Mouse (Mus musculus) lung, embryonic 14.5 days (tissue): Measurements from ENCODE around the gene Bbs12. TPM values are rescaled to one million over a fixed set of nuclear protein-coding genes. Genes with fewer than 3 reads are reported as not detected.

Experiments
- ATAC-seq: fragments of 200-750 bp; cut with Nextera tagmentation; 2 replicates; pipeline ENCODE4 v1.8.0; 2017; ENCODE audit warnings: mild to moderate bottlenecking, moderate TSS enrichment, moderate library complexity; ENCODE audit not compliant: insufficient read depth
- DNase-seq: peaks from one replicate; pipeline ENCODE4 v3.0.0-alpha.2; 2015
- H3K27ac ChIP-seq: fragments of 300-500 bp; sonication (generic); 2 replicates; pipeline ENCODE4 v1.5.1; 2014; ENCODE audit warnings: low read depth, mild to moderate bottlenecking, moderate library complexity
- H3K27me3 ChIP-seq: fragments of 300-500 bp; sonication (generic); 2 replicates; pipeline ENCODE4 v1.6.1; 2014; ENCODE audit warnings: low read length, control low read depth; ENCODE audit not compliant: insufficient read depth
- H3K36me3 ChIP-seq: fragments of 300-500 bp; sonication (generic); 2 replicates; pipeline ENCODE4 v1.6.1; 2014; ENCODE audit warnings: control low read depth; ENCODE audit not compliant: insufficient read depth
- H3K4me1 ChIP-seq: fragments of 300-500 bp; sonication (generic); 2 replicates; pipeline ENCODE4 v1.6.1; 2014; ENCODE audit warnings: antibody characterized with exemption, control low read depth; ENCODE audit not compliant: insufficient read depth
- H3K4me2 ChIP-seq: fragments of 300-500 bp; sonication (generic); 2 replicates; pipeline ENCODE4 v1.6.1; 2014; ENCODE audit warnings: mild to moderate bottlenecking
- H3K4me3 ChIP-seq: fragments of 300-500 bp; sonication (generic); 2 replicates; pipeline ENCODE4 v1.5.1; 2014; ENCODE audit warnings: low read depth, low read length
- H3K9ac ChIP-seq: fragments of 300-500 bp; sonication (generic); 2 replicates; pipeline ENCODE4 v1.6.1; 2014
- H3K9me3 ChIP-seq: fragments of 300-500 bp; sonication (generic); 2 replicates; pipeline ENCODE4 v1.6.1; 2016; ENCODE audit warnings: low read depth, low read length, control low read depth
- CTCF ChIP-seq: IDR thresholded peaks from 2 replicates; pipeline ENCODE4 v1.5.1; 2016; ENCODE audit warnings: antibody characterized with exemption, low read depth
- WGBS: fragments of 180-500 bp; shearing (Covaris S2); extraction: QIAGEN DNeasy Blood & Tissue Kit; methylation state at CpG from one replicate; pipeline ENCODE4 v1.1.7; 2014; 5-methylcytosine and 5-hydroxymethylcytosine counted together
- polyA plus RNA-seq: library from polyadenylated mRNA; unstranded; fragments of >200 nt; fragmentation: Nextera tagmentation; extraction: Ambion mirVana; gene quantifications from 2 replicates; pipeline ENCODE4 v1.2.1, GENCODE M21; 2014

Bbs12 gene
- polyA plus RNA-seq, 1 experiment from 2014 or later = 8.6 TPM

- TF ChIP-seq CTCF = no peak
- Histone ChIP-seq H3K9ac (no peak overlapping the region), H3K9me3 (no peaks in the 10 kb centered on the region), H3K36me3 (no peaks in the 10 kb centered on the region), H3K27ac (no peak overlapping the region), H3K4me2 (no peak overlapping the region), H3K4me3 (no peak overlapping the region), H3K27me3 (no peaks in the 10 kb centered on the region), H3K4me1 (no peaks in the 10 kb centered on the region)
- no peak for DNase-seq
- WGBS = 51% methylated on average over 3 of the region's 3 CpGs
- no peak for ATAC-seq
Observed at GRCm38 (mm10) chr3:37299470-37299869, 12.9 kb upstream of the Bbs12 start.

GRCm38 (mm10) chr3:37302685-37303084 lies 9.7 kb upstream of the Bbs12 start:
- peak; percentile 81 for DNase-seq
- Histone ChIP-seq H3K4me2 (no peak overlapping the region), H3K4me1 (no peaks in the 10 kb centered on the region), H3K4me3 (no peak overlapping the region), H3K36me3 (no peaks in the 10 kb centered on the region), H3K27ac (no peak overlapping the region), H3K9ac (no peak overlapping the region), H3K27me3 (no peaks in the 10 kb centered on the region), H3K9me3 (no peaks in the 10 kb centered on the region)
- 38% methylated on average over 12 of the region's 12 CpGs for WGBS
- TF ChIP-seq CTCF = peak; percentile 73
- ATAC-seq = peak; percentile 56; the same call in 1 of the 2 replicates

DNA sequence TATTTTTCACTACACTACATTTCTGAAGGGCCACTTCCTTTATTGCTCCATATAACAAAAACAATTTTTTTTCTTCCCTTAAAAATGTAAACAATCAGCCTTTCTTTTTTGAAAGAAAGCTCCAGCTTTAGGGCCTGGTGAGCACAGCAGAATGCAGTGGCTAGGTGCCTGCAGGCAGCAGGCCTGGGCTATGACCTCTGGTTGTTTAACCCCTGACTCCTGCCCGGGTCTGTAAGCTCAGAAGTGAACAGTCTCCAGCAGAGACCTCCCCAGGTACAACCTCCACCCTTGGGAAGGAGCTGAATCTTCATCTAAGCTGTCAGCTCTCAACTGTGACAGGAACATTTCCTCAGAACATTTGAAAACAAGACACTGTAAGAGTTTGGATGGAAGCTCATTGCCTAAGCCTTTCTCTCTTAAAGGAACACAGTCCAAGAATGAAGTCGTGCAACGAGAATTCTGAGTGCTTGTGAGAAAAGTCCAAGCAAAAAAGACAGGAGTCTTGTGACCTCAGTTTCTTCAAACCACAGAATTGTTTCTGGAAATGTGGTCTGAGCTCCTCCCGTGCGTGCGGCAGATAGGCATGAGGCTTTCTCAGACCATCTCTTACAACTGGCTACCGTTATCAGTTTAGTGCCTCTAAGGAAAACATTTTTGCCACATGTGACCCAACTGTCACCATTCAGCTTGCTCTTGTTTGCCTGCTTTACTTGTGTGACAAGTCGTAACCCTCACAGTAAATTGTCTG lies 8.8 kb upstream of the Bbs12 start:
- WGBS = 45% methylated on average over 8 of the region's 8 CpGs

DNA sequence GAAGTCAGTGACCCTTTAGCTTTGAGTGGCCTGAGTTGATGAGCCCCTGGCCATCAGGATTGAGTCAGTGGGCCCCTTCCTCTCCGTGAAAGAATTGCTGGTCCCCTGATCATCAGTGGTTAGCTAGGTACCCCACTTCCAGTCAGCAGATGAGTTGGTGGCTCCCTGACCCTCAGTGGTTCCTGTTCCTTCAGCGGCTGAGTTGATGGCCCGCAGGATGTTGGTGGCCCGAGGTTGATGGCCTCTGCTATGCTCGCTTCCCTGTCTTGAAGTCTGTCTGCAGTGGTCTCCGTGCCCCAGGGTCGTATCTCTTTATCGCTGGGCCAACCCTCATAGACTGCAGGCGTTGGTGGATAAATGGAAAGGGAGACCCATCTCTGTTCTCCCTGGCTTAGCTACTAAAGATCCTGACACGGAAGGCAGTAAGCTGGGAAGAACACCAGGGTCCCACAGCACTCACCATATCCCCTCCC lies 421 bp upstream of the Bbs12 start:
- H3K9me3 ChIP-seq = no peaks in the 10 kb centered on the region
- no peak for TF ChIP-seq CTCF
- H3K36me3 ChIP-seq = no peaks in the 10 kb centered on the region
- ATAC-seq (no peak), DNase-seq (no peak)
- H3K4me2 ChIP-seq = peak overlapping the region; percentile 79
- peak overlapping the region; percentile 76 for H3K4me3 ChIP-seq
- peak overlapping the region; percentile 88 for H3K9ac ChIP-seq
- H3K27ac ChIP-seq = peak overlapping the region; percentile 12; the same call in 1 of the 2 replicates
- no peaks in the 10 kb centered on the region for H3K27me3 ChIP-seq
- no peaks in the 10 kb centered on the region for H3K4me1 ChIP-seq
- WGBS = 3% methylated on average over 10 of the region's 10 CpGs

More for the DNA sequence above, 8.8 kb upstream of the Bbs12 start:
- TF ChIP-seq CTCF = no peak
- ATAC-seq (no peak), DNase-seq (peak; percentile 46)
- H3K27me3 ChIP-seq = no peaks in the 10 kb centered on the region
- H3K4me2 ChIP-seq = no peak overlapping the region
- no peak overlapping the region for H3K4me3 ChIP-seq
- peak overlapping the region; percentile 73 for H3K27ac ChIP-seq
- H3K9ac ChIP-seq = no peak overlapping the region
- no peaks in the 10 kb centered on the region for H3K36me3 ChIP-seq
- H3K4me1 ChIP-seq = no peaks in the 10 kb centered on the region
- no peaks in the 10 kb centered on the region for H3K9me3 ChIP-seq

DNA sequence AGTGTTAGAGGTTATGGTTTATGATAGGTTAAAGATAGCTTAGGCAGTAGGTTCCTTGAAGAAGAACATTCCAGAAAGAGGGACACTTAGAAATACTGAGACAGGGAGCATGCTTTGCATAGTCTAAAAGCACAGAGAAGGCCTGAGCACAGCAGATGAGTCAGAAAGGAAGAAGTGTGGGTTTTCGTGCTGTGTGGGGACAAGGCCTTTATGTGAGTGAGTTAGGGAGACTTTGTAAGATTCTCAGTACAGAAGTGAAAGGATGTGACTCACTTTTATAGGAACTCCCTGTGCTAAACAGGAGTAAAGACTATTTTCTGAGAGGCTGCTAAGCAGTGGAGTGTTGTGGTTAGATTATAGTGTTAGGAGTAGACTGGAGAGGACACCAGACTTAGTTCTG lies 1.0 kb downstream of the Bbs12 start:
- WGBS = 45% methylated on average over 1 of the region's 1 CpGs
- H3K27me3 ChIP-seq = no peaks in the 10 kb centered on the region
- no peaks in the 10 kb centered on the region for H3K36me3 ChIP-seq
- no peak overlapping the region for H3K27ac ChIP-seq
- H3K9me3 ChIP-seq = no peaks in the 10 kb centered on the region
- ATAC-seq (no peak), DNase-seq (peak; percentile 21)
- no peak for TF ChIP-seq CTCF
- H3K4me2 ChIP-seq = peak overlapping the region; percentile 79
- H3K4me1 ChIP-seq = no peaks in the 10 kb centered on the region
- H3K9ac ChIP-seq = peak overlapping the region; percentile 88
- peak overlapping the region; percentile 76 for H3K4me3 ChIP-seq

DNA sequence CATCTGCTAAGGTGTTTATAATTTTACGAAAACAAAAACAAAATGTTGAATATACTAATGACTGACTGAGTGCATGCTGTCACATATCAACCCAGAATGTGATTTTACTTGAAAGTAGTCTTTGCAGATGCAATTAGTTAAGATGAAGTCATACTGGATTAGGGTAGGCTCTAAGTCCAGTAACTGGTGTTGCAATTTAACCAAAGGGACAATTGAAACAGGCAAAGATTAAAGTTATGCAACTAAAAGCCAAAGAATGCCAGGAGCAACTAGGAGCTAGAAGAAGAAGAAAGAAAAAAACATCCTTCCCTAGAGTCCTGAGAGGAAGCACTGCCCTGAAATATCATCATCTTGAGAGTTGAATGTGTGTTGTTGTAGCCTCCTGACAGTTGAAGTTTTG lies 3.9 kb downstream of the Bbs12 start:
- Histone ChIP-seq H3K4me2 (no peak overlapping the region), H3K4me3 (no peak overlapping the region), H3K4me1 (no peaks in the 10 kb centered on the region), H3K27me3 (no peaks in the 10 kb centered on the region), H3K9ac (no peak overlapping the region), H3K36me3 (peaks cover 12% of the 10 kb centered on the region; the same call in 1 of the 2 replicates), H3K27ac (no peak overlapping the region), H3K9me3 (no peaks in the 10 kb centered on the region)
- TF ChIP-seq CTCF = no peak
- 88% methylated on average over 1 of the region's 1 CpGs for WGBS
- ATAC-seq (no peak), DNase-seq (no peak)

GRCm38 (mm10) chr3:37324310-37324709 lies 12.0 kb downstream of the Bbs12 start:
- 40% methylated on average over 3 of the region's 3 CpGs for WGBS
- no peak overlapping the region for H3K4me3 ChIP-seq
- no peak overlapping the region for H3K4me2 ChIP-seq
- peaks cover 8% of the 10 kb centered on the region; the same call in 1 of the 2 replicates for H3K36me3 ChIP-seq
- peak; percentile 82 for DNase-seq
- no peak overlapping the region for H3K9ac ChIP-seq
- TF ChIP-seq CTCF = peak; percentile 63
- no peaks in the 10 kb centered on the region for H3K9me3 ChIP-seq
- H3K27ac ChIP-seq = no peak overlapping the region
- H3K27me3 ChIP-seq = no peaks in the 10 kb centered on the region
- ATAC-seq = no peak
- H3K4me1 ChIP-seq = no peaks in the 10 kb centered on the region
